Mouse (Mus musculus) splenic B cell, adult 2 months (primary cell): ENCODE measurements around the gene Rasgrp3.
A peak's percentile ranks its signal among the peaks of the same experiment; 100 is the strongest.

Experiments
- DNase-seq: peaks from one replicate; pipeline ENCODE4 v3.0.0-alpha.2; 2011; ENCODE audit warnings: low read depth, low spot score
- H3K27me3 ChIP-seq: 2 replicates; pipeline ENCODE4 v1.6.1; 2012; ENCODE audit warnings: mild to moderate bottlenecking, low read length, moderate library complexity, mixed read lengths; ENCODE audit not compliant: control insufficient read depth, poor library complexity, insufficient read depth, severe bottlenecking
- H3K36me3 ChIP-seq: 2 replicates; pipeline ENCODE4 v1.6.1; 2012; ENCODE audit warnings: mild to moderate bottlenecking, low read length, moderate library complexity, mixed read lengths; ENCODE audit not compliant: control insufficient read depth, poor library complexity, insufficient read depth, severe bottlenecking

The Rasgrp3 gene

GRCm38 (mm10) chr17:75498241-75498651 is 62.5 kb downstream of the Rasgrp3 start:
- DNase-seq: no peak
- peaks cover 18% of the 10 kb centered on the region for H3K36me3 ChIP-seq
- no peaks in the 10 kb centered on the region for H3K27me3 ChIP-seq

DNA sequence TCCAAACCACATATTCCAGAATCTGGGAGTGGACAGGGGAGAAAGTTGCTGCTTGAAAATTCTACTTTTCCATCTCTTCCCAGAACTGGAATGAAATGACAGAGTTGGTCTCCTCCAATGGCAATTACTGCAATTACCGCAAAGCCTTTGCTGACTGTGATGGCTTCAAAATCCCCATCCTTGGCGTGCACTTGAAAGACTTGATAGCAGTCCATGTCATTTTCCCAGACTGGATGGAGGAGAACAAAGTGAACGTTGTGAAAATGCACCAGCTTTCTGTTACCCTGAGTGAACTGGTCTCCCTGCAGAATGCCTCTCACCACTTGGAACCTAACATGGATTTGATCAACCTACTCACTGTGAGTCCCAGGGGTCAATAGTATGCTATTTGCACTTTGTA is 67.3 kb downstream of the Rasgrp3 start:
- DNase-seq: no peak
- no peaks in the 10 kb centered on the region for H3K27me3 ChIP-seq
- peaks cover 21% of the 10 kb centered on the region for H3K36me3 ChIP-seq

- no peaks in the 10 kb centered on the region for H3K27me3 ChIP-seq
- peak; percentile 81 for DNase-seq
- H3K36me3 ChIP-seq: peaks cover 19% of the 10 kb centered on the region
These were observed 69.4 kb downstream of the Rasgrp3 start for GRCm38 (mm10) chr17:75505053-75505452.

DNA sequence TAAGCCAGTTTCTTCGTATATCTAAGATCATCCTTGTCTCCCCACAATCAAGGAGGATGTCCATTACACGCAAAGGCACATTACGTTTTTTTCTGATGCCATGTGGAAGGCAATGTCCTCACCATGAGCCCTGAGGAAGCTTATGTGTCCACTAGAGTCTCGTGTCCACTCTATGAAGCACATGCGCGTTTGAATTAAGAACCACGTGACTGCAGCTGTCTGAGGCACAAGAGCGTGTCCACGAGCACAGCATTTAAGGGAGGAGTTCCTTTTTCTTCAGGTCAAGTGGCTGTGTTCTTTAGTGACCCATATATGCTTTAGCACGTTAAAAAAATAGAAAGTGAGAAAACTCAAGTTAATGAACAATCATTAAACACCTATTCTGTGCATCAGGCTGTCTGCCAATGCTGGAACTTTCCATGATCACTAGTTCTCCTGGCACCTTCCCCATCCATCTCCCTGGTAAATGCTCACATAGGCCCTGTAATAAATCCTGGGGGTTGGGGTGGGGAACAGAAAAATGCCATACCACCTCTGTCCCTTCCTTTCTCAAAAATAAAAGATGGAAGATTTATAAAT is 70.5 kb downstream of the Rasgrp3 start:
- Histone ChIP-seq H3K27me3 (no peaks in the 10 kb centered on the region), H3K36me3 (peaks cover 16% of the 10 kb centered on the region; the same call in 1 of the 2 replicates)
- peak; percentile 58 for DNase-seq

DNA sequence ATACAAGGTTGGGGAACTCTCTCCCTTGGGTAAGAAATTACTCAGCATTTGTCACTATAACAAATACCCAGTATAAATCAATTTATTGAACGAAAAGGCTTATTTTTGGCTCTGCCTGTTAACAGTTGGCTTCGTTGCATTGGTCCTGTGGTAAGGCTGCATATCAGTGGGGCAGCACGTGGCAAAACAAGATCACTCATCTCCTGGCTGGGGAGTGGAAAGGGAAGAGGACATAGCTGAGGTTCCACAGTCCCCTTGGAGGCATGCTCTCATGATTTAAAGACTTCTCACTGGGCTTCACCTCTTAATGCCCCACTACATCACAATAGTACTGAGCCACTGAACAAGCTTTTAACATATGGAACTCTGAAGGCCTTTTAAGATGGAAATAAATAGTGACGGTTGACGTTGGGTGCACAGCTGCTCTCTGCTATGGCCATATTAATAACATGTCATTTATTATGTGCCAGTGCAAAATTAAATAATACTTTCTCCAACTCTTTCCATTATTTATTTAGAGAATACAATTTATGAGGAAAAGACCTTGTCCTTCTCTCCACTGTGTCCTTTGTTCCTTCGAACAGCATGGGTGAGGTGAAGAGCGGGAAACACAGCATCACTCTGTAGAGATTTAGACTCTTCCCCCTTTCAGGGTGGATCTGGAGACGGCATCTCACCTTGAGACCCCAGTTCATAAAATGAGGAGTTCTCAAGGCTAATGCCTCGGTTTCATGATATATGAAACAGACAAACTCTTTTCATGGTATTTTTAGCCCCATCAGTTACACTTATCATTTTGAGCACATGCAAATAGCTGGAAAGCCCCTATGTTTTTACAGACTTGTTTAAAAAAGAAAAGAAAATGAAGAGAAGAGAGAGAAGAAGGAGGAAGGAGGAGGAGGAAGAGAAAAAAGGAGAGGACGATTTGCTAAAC is 71.3 kb downstream of the Rasgrp3 start:
- DNase-seq: peak; percentile 51
- peaks cover 16% of the 10 kb centered on the region; the same call in 1 of the 2 replicates for H3K36me3 ChIP-seq
- no peaks in the 10 kb centered on the region for H3K27me3 ChIP-seq

- no peak for DNase-seq
These were observed 73.6 kb downstream of the Rasgrp3 start for GRCm38 (mm10) chr17:75509257-75509656.

DNA sequence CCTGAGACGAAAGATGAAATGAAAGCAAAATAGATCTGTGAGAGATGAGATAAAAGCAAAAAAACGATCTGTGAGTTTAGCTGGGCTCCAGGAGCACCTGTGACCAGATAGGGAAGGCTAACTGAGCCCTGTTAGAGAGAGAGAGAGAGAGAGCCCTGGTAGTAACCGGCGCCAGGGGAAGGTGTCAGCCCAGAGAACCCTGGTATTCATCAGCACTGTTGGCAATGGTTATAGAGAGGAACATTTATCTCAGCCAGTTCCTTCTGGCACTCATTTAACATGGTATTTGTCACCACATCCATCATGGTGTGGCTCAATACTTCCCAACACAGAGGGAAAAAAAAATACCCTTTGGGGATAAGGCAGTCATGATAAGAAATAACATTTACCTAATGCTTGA is 80.9 kb downstream of the Rasgrp3 start:
- H3K36me3 ChIP-seq: peaks cover 12% of the 10 kb centered on the region
- H3K27me3 ChIP-seq: no peaks in the 10 kb centered on the region

More at GRCm38 (mm10) chr17:75509257-75509656, 73.6 kb downstream of the Rasgrp3 start:
- Histone ChIP-seq H3K27me3 (no peaks in the 10 kb centered on the region), H3K36me3 (peaks cover 11% of the 10 kb centered on the region)

GRCm38 (mm10) chr17:75518181-75518901 is 82.6 kb downstream of the Rasgrp3 start:
- Histone ChIP-seq H3K36me3 (peaks cover 9% of the 10 kb centered on the region; the same call in 1 of the 2 replicates), H3K27me3 (no peaks in the 10 kb centered on the region)
- DNase-seq: peak; percentile 85

More for the DNA sequence above, 80.9 kb downstream of the Rasgrp3 start:
- no peak for DNase-seq

- H3K36me3 ChIP-seq: peaks cover 15% of the 10 kb centered on the region; the same call in 1 of the 2 replicates
- DNase-seq: peak; percentile 15
These were observed 83.7 kb downstream of the Rasgrp3 start for GRCm38 (mm10) chr17:75519239-75519900.

GRCm38 (mm10) chr17:75521236-75521842 is 85.6 kb downstream of the Rasgrp3 start:
- no peaks in the 10 kb centered on the region for H3K27me3 ChIP-seq

More at GRCm38 (mm10) chr17:75519239-75519900, 83.7 kb downstream of the Rasgrp3 start:
- no peaks in the 10 kb centered on the region for H3K27me3 ChIP-seq

DNA sequence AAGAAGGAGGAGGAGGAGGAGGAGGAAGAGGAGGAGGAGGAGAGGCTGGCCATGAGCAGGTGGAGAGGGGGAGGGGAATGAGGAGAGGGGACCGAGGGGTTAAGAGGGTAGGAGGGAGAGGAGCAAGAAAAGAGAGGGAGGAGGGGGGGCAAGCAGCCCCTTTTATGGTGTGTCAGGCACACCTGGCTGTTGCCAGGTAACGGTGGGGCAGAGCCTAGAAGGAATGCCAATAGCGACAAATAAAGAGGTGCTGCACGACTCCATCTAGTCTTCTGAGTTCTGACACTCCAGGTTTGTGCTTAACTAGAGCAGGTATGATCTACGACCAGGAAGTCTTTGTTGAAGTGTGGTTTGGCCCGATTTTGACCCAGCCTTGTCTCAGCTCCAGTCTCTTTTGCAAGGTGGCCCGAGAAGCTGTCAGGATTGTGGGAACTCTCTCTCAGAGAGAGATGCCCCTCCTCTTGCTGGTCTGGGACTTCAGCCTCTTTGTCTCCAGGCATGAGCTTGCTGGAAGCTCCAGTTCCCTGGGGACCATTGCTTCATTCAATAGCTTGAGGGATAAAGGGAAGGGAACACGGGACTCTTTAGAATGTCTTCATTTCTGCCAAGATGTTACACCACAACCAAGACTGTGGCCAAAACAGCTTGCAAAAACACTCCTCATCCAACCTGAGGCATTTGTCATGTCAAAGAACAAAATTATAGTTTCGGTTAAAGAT is 86.8 kb downstream of the Rasgrp3 start:
- DNase-seq: no peak
- H3K36me3 ChIP-seq: peaks cover 24% of the 10 kb centered on the region
- no peaks in the 10 kb centered on the region for H3K27me3 ChIP-seq

More at GRCm38 (mm10) chr17:75521236-75521842, 85.6 kb downstream of the Rasgrp3 start:
- peaks cover 24% of the 10 kb centered on the region for H3K36me3 ChIP-seq
- DNase-seq: no peak

- Histone ChIP-seq H3K36me3 (peaks cover 24% of the 10 kb centered on the region), H3K27me3 (no peaks in the 10 kb centered on the region)
- peak; percentile 19 for DNase-seq
These were observed 88.1 kb downstream of the Rasgrp3 start for GRCm38 (mm10) chr17:75523812-75524211.

GRCm38 (mm10) chr17:75526411-75526810 is 90.7 kb downstream of the Rasgrp3 start:
- no peak for DNase-seq

More at GRCm38 (mm10) chr17:75526411-75526810, 90.7 kb downstream of the Rasgrp3 start:
- Histone ChIP-seq H3K36me3 (peaks cover 18% of the 10 kb centered on the region), H3K27me3 (no peaks in the 10 kb centered on the region)
